Mouse (Mus musculus) stomach, embryonic 16.5 days (tissue): ENCODE measurements around the gene Cdkal1. TPM values are rescaled to one million over a fixed set of nuclear protein-coding genes. Genes with fewer than 3 reads are reported as not detected.

Experiments used
- ATAC-seq: fragments of 200-750 bp; cut with Nextera tagmentation; 2 replicates; pipeline ENCODE4 v1.8.0; 2017; ENCODE audit warnings: moderate number of reproducible peaks, moderate TSS enrichment; ENCODE audit not compliant: insufficient read depth, low FRiP score
- H3K27ac ChIP-seq: fragments of 300-500 bp; sonication (generic); 2 replicates; pipeline ENCODE4 v1.5.1; 2014; ENCODE audit warnings: low read length
- H3K27me3 ChIP-seq: fragments of 300-500 bp; sonication (generic); 2 replicates; pipeline ENCODE4 v1.6.1; 2014; ENCODE audit warnings: low read length, control low read depth, mixed read lengths; ENCODE audit not compliant: control insufficient read depth, insufficient read depth
- H3K36me3 ChIP-seq: fragments of 300-500 bp; sonication (generic); 2 replicates; pipeline ENCODE4 v1.6.1; 2014; ENCODE audit warnings: low read length; ENCODE audit not compliant: control insufficient read depth, insufficient read depth
- H3K4me1 ChIP-seq: fragments of 300-500 bp; sonication (generic); 2 replicates; pipeline ENCODE4 v1.6.1; 2014; ENCODE audit warnings: low read length, control low read depth, mixed read lengths; ENCODE audit not compliant: control insufficient read depth, insufficient read depth
- H3K4me2 ChIP-seq: fragments of 300-500 bp; sonication (generic); 2 replicates; pipeline ENCODE4 v1.6.1; 2014; ENCODE audit warnings: low read depth, low read length, mixed read lengths
- H3K4me3 ChIP-seq: fragments of 300-500 bp; sonication (generic); replicated peaks from 2 replicates; pipeline ENCODE4 v1.5.1; 2014; ENCODE audit warnings: mild to moderate bottlenecking, low read length
- H3K9ac ChIP-seq: fragments of 300-500 bp; sonication (generic); 2 replicates; pipeline ENCODE4 v1.6.1; 2014; ENCODE audit warnings: low read length
- H3K9me3 ChIP-seq: fragments of 300-500 bp; sonication (generic); replicated peaks from 2 replicates; pipeline ENCODE4 v1.6.1; 2016; ENCODE audit warnings: low read length, control low read depth; ENCODE audit not compliant: control insufficient read depth
- WGBS: fragments of 180-500 bp; shearing (Covaris S2); extraction: QIAGEN DNeasy Blood & Tissue Kit; methylation state at CpG from one replicate; pipeline ENCODE4 v1.1.7; 2014; 5-methylcytosine and 5-hydroxymethylcytosine counted together
- polyA plus RNA-seq: library from polyadenylated mRNA; unstranded; fragments of >200 nt; fragmentation: Nextera tagmentation; extraction: Ambion mirVana; gene quantifications from 2 replicates; pipeline ENCODE4 v1.2.1, GENCODE M21; 2015

The Cdkal1 gene
- polyA plus RNA-seq, 1 experiment from 2014 or later, result 29.8 TPM

DNA sequence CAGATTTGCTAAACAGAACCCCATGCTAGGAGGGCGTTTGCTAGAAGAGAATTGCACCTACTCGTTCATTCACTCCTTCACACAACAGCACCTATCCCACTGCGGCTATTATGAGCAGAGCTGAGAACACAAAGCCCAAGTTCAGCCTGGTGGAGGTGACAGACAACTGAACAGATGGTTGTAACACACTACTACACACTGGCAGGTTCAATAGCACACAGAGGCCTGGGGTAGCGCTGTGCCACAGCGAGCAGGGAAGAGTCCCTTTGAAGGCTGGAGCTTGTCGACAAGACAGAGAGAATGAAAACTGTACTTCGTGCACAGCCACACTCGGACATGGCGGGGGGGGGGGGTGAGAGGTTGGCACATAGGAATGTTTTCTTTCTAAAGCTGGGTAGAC is 31.6 kb downstream of the Cdkal1 start:
- Histone ChIP-seq H3K4me2 (no peak overlapping the region), H3K36me3 (no peaks in the 10 kb centered on the region), H3K9ac (no peak overlapping the region), H3K4me1 (peaks cover 15% of the 10 kb centered on the region; the same call in 1 of the 2 replicates), H3K27me3 (no peaks in the 10 kb centered on the region), H3K27ac (peak overlapping the region; percentile 15; the same call in 1 of the 2 replicates), H3K9me3 (no peaks in the 10 kb centered on the region), H3K4me3 (no peak overlapping the region)
- WGBS, result 69% methylated on average over 9 of the region's 9 CpGs
- no peak for ATAC-seq

DNA sequence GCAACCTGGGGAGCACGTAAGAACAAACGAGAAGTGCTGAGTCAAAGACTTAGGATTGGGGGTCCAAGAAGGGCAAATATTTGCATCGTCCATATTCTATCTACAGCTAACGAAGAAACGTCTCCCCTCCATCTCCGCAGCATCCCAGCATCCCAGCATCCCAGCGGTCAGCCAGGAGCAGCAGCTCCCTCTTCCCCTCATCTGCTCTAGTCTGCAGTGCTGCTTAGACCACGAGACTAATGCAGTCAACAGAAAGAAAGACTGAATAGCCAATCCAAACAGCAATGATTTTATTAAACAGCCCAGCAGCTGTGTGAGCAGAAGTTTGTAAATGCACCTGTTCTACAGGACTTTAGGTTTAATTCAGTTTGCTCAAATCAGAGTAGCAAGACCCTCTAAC is 32.0 kb downstream of the Cdkal1 start:
- Histone ChIP-seq H3K9ac (no peak overlapping the region), H3K27ac (no peak overlapping the region), H3K36me3 (no peaks in the 10 kb centered on the region), H3K4me3 (no peak overlapping the region), H3K9me3 (no peaks in the 10 kb centered on the region), H3K4me1 (peaks cover 15% of the 10 kb centered on the region; the same call in 1 of the 2 replicates), H3K27me3 (no peaks in the 10 kb centered on the region), H3K4me2 (no peak overlapping the region)
- WGBS, result 81% methylated on average over 8 of the region's 8 CpGs
- no peak for ATAC-seq

DNA sequence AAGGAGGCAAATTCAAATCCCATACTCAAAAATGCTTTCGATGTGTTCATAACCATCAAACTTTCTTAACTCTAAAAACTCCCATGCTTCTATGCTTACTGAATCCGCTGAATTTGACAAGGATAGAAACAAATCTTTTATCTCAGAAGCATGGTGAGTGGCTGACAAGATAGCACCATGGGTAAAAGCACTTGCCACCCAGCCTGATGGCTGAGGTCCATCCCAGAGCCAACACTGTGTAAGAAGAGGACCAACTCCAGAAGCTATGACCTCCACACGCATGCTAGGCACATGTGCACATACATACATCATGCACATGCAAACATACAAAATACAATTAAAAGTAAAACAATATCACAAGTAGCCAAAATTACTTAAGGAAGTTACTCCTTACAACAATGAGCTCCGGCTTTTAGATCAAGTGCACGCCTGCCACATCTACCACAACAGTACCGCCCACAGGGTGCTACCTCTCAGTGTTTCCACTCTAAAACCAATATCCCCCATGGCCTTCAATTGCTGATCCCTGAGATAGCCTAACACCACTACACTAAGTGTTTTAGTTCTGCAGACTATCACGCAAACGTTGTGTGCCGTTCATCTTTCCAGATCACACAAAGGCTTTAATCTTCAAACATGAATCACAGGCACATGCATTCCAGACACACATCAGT is 35.4 kb downstream of the Cdkal1 start:
- Histone ChIP-seq H3K9ac (no peak overlapping the region), H3K9me3 (no peaks in the 10 kb centered on the region), H3K27ac (no peak overlapping the region), H3K4me1 (peaks cover 7% of the 10 kb centered on the region; the same call in 1 of the 2 replicates), H3K4me2 (no peak overlapping the region), H3K36me3 (no peaks in the 10 kb centered on the region), H3K27me3 (no peaks in the 10 kb centered on the region), H3K4me3 (no peak overlapping the region)
- no peak for ATAC-seq
- 73% methylated on average over 9 of the region's 9 CpGs for WGBS

DNA sequence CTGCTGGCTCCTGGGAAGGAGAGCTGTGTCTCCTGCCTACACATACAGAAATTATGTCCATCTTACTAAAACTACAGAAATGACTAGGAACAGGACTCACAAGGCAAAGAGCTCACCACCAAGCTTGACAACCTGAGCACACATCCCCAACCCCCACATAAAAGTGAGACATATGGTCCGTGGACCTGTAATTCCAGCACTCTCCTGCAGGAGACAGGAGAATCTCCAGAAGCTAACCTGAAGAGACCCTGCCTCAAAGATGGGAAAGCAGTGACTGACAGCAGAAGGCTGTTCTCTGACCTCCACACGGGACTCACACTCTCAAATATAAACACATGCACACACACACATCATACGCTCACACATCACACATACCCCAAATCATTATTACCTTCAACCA is 36.3 kb downstream of the Cdkal1 start:
- H3K9ac ChIP-seq, result no peak overlapping the region
- H3K4me1 ChIP-seq, result no peaks in the 10 kb centered on the region
- no peak overlapping the region for H3K4me3 ChIP-seq
- H3K36me3 ChIP-seq, result no peaks in the 10 kb centered on the region
- no peaks in the 10 kb centered on the region for H3K27me3 ChIP-seq
- no peak overlapping the region for H3K27ac ChIP-seq
- no peaks in the 10 kb centered on the region for H3K9me3 ChIP-seq
- no peak for ATAC-seq
- no peak overlapping the region for H3K4me2 ChIP-seq
- WGBS, result 77% methylated on average over 3 of the region's 3 CpGs

DNA sequence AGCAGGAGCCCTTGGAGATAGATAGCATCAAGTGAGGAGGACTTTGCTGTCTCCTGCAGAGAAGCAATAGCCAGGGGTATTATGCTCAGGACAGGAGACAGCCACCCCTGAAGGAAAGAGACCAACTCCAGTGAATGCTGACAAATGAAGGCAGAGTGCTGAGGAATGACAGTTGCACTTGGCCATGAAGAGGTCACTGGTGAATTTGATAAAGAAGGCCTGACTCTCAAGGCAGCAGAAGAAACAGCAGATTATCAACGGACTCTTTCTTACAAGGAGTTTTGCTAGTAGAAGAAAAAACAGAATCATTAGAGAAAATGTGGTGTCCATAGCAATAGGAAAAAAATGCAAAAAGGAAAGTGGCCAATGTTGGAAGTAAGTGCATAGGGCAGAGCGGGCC is 37.2 kb downstream of the Cdkal1 start:
- Histone ChIP-seq H3K4me1 (no peaks in the 10 kb centered on the region), H3K36me3 (no peaks in the 10 kb centered on the region), H3K27me3 (no peaks in the 10 kb centered on the region), H3K27ac (no peak overlapping the region), H3K9me3 (no peaks in the 10 kb centered on the region), H3K4me2 (no peak overlapping the region), H3K9ac (no peak overlapping the region), H3K4me3 (no peak overlapping the region)
- WGBS, result 82% methylated on average over 2 of the region's 2 CpGs
- ATAC-seq, result no peak

DNA sequence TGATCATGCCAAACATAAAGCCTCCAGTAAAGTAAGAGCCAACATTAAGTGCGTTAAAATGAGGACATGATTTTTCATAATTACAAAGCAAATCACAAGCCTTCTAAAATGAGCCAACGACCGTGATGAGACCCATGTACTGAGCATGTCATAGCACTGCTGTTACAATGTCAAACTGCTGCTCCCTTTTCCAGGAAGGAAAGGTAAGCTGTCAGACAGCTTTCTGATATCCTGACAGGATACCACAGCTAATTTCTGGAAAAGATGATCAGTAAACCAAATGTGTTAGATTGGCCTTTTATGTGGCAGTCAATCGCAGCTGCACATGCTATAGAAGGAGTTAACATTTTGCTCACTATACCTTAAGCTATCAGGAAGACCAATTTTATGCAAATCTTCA is 44.7 kb downstream of the Cdkal1 start:
- H3K27ac ChIP-seq, result no peak overlapping the region
- no peak overlapping the region for H3K4me2 ChIP-seq
- no peak overlapping the region for H3K9ac ChIP-seq
- H3K36me3 ChIP-seq, result no peaks in the 10 kb centered on the region
- no peak overlapping the region for H3K4me3 ChIP-seq
- ATAC-seq, result no peak
- no peaks in the 10 kb centered on the region for H3K9me3 ChIP-seq
- 84% methylated on average over 4 of the region's 4 CpGs for WGBS
- H3K27me3 ChIP-seq, result no peaks in the 10 kb centered on the region
- no peaks in the 10 kb centered on the region for H3K4me1 ChIP-seq

DNA sequence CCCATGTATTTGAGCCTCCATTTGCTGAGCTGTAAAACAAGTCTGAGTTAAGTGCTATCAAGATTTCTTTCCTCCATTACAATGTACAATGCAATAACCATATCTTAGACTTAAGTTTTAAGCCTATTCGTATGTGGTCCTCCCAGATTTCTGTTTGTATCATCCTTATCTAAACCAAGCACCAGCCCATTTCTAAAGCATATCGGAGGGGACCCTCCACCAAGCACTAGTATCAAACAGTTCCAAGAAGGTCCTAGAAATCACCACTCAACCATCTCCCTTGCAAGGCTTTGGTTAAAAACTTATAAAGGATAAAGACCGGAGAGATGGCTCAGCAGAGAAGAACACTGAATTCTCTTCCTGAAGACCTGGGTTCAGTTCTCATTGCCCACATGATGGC is 47.1 kb downstream of the Cdkal1 start:
- no peaks in the 10 kb centered on the region for H3K4me1 ChIP-seq
- 87% methylated on average over 3 of the region's 3 CpGs for WGBS
- ATAC-seq, result no peak
- H3K9ac ChIP-seq, result no peak overlapping the region
- H3K4me2 ChIP-seq, result no peak overlapping the region
- H3K27ac ChIP-seq, result no peak overlapping the region
- H3K36me3 ChIP-seq, result no peaks in the 10 kb centered on the region
- no peaks in the 10 kb centered on the region for H3K27me3 ChIP-seq
- no peak overlapping the region for H3K4me3 ChIP-seq
- H3K9me3 ChIP-seq, result no peaks in the 10 kb centered on the region

DNA sequence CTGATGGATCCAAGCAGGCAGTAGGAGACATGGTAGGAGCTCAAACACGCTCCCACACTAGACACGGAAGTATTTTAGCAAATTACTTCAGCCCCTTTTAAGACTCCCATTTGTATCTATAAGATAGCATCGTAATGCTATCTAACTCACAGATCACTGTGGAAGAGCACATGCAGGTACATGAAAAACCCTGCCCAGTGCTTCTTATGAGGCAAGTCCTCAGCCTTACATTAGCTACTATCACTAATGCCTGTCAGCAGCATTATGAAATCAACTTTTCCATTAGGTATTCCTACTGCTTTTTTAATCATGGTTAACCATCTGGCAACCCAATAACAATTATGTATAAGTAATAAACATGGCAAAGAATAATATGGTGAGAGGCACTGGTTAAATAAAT is 47.5 kb downstream of the Cdkal1 start:
- no peak overlapping the region for H3K27ac ChIP-seq
- 92% methylated on average over 3 of the region's 3 CpGs for WGBS
- no peak overlapping the region for H3K4me2 ChIP-seq
- H3K27me3 ChIP-seq, result no peaks in the 10 kb centered on the region
- H3K9ac ChIP-seq, result no peak overlapping the region
- no peak for ATAC-seq
- H3K4me3 ChIP-seq, result no peak overlapping the region
- no peaks in the 10 kb centered on the region for H3K36me3 ChIP-seq
- H3K4me1 ChIP-seq, result no peaks in the 10 kb centered on the region
- no peaks in the 10 kb centered on the region for H3K9me3 ChIP-seq

DNA sequence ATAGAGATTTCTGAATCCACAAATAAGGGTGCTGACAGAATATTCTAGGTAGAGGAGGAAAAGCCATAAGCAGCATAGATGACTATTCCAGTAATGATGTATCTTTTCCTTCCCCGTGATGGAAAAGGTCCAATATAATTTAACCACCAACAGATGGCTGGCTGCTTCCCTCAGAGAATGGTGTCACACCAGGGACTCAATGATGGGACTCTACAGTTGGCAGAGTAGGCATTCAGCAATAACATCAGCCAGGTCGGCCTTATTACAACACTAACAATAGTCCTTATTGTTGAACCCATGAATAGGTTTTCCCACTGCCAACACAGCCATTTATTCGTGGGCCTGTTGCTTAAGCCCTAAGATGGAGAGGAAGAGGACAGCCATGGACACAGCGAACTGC is 48.6 kb downstream of the Cdkal1 start:
- no peak for ATAC-seq
- WGBS, result 87% methylated on average over 4 of the region's 4 CpGs
- Histone ChIP-seq H3K9me3 (no peaks in the 10 kb centered on the region), H3K4me1 (no peaks in the 10 kb centered on the region), H3K4me3 (no peak overlapping the region), H3K9ac (no peak overlapping the region), H3K36me3 (no peaks in the 10 kb centered on the region), H3K27ac (no peak overlapping the region), H3K4me2 (no peak overlapping the region), H3K27me3 (no peaks in the 10 kb centered on the region)
